Mouse (Mus musculus): ENCODE measurements around the gene Arf3. TPM values are rescaled to one million over a fixed set of nuclear protein-coding genes. Genes with fewer than 3 reads are reported as not detected.

The Arf3 gene
- total and polyA plus RNA-seq, 3 experiments, result 37.4 to 239 (median 140) TPM

- H3K79me2 ChIP-seq (ENCODE audit: control insufficient read depth, insufficient read depth, low read length, poor library complexity), result no peaks in the 10 kb centered on the region
- no peaks in the 10 kb centered on the region; a peak in 1 of 4 replicates for H3K27me3 ChIP-seq (ENCODE audit: control insufficient read depth in 1 of 2, insufficient read depth in 2 of 2, low read length in 2 of 2)
- 0 out of 4 replicates have a peak, but pooled peaks cover 0 to 1% of the 10 kb centered on the region in 2 experiments for H3K4me1 ChIP-seq (ENCODE audit: control insufficient read depth in 1 of 2, insufficient read depth in 2 of 2, low read length in 2 of 2)
- TF ChIP-seq ZNF384 (IDR thresholded peaks at IDR 0.05; ENCODE audit: low read depth, low read length), result no peak
- no peak for TF ChIP-seq TCF12 (IDR thresholded peaks at IDR 0.05; ENCODE audit: low read depth, low read length)
- no peak for TF ChIP-seq BHLHE40 (IDR thresholded peaks at IDR 0.05; ENCODE audit: borderline replicate concordance, low read depth, low read length)
- no peak for TF ChIP-seq MYC (IDR thresholded peaks at IDR 0.05; ENCODE audit: low read depth, low read length)
- TF ChIP-seq MEF2A (IDR thresholded peaks at IDR 0.05; ENCODE audit: extremely low read depth, insufficient replicate concordance, low read depth, low read length, poor library complexity, severe bottlenecking), result no peak
- no peak for TF ChIP-seq TBP (IDR thresholded peaks at IDR 0.05; ENCODE audit: low read depth, low read length)
- TF ChIP-seq USF1 (IDR thresholded peaks at IDR 0.05; ENCODE audit: low read depth, low read length), result no peak
- TF ChIP-seq TAL1 (IDR thresholded peaks at IDR 0.05; ENCODE audit: low read length), result no peak
- no peak for TF ChIP-seq ZC3H11A (IDR thresholded peaks at IDR 0.05; ENCODE audit: low read depth, low read length)
- TF ChIP-seq UBTF (IDR thresholded peaks at IDR 0.05; ENCODE audit: borderline replicate concordance, insufficient read depth, low read depth, low read length), result no peak
- no peak for TF ChIP-seq RCOR1 (IDR thresholded peaks at IDR 0.05; ENCODE audit: low read depth, low read length)
- no peak for TF ChIP-seq HCFC1 (IDR thresholded peaks at IDR 0.05; ENCODE audit: low read depth, low read length)
- no peak for TF ChIP-seq NELFE (IDR thresholded peaks at IDR 0.05; ENCODE audit: low read depth, low read length)
- TF ChIP-seq E2F4 (IDR thresholded peaks at IDR 0.05; ENCODE audit: borderline replicate concordance, low read depth, low read length), result no peak
- TF ChIP-seq MXI1 (IDR thresholded peaks at IDR 0.05; ENCODE audit: low read depth, low read length), result no peak
- no peak for TF ChIP-seq POLR2AphosphoS2 (IDR thresholded peaks at IDR 0.05; ENCODE audit: low read length)
- no peak for TF ChIP-seq SIN3A (IDR thresholded peaks at IDR 0.05; ENCODE audit: low read length)
- TF ChIP-seq ELF1 (IDR thresholded peaks at IDR 0.05; ENCODE audit: low read depth, low read length), result no peak
- no peak overlapping the region for H3K4me3 ChIP-seq (ENCODE audit: control insufficient read depth in 1 of 2, insufficient read depth in 1 of 2, low read depth in 2 of 2, low read length in 2 of 2)
- no peaks in the 10 kb centered on the region for H3K36me3 ChIP-seq (ENCODE audit: control insufficient read depth in 1 of 2, insufficient read depth in 2 of 2, low read length in 2 of 2)
- no peak overlapping the region for H3K9ac ChIP-seq (ENCODE audit: control insufficient read depth, low read depth, low read length, poor library complexity, severe bottlenecking)
- DNase-seq (ENCODE audit: low read depth, low spot score), result no peak
- H3K27ac ChIP-seq (ENCODE audit: control insufficient read depth, low read depth, low read length), result no peak overlapping the region
- H3K9me3 ChIP-seq (replicated peaks; ENCODE audit: insufficient read depth, low read length), result no peaks in the 10 kb centered on the region
Measured at GRCm38 (mm10) chr15:98796803-98797595, 34.0 kb upstream of the Arf3 start.

- Histone ChIP-seq H3K4me3 (ENCODE audit: control insufficient read depth in 1 of 2, insufficient read depth in 1 of 2, low read depth in 2 of 2, low read length in 2 of 2) (no peak overlapping the region), H3K4me1 (ENCODE audit: control insufficient read depth in 1 of 2, insufficient read depth in 2 of 2, low read length in 2 of 2) (peaks cover 0 to 5% of the 10 kb centered on the region in 2 experiments; a peak in 1 of 4 replicates), H3K79me2 (ENCODE audit: control insufficient read depth, insufficient read depth, low read length, poor library complexity) (no peaks in the 10 kb centered on the region), H3K36me3 (ENCODE audit: control insufficient read depth in 1 of 2, insufficient read depth in 2 of 2, low read length in 2 of 2) (no peaks in the 10 kb centered on the region), H3K27ac (ENCODE audit: control insufficient read depth, low read depth, low read length) (no peak overlapping the region), H3K9ac (ENCODE audit: control insufficient read depth, low read depth, low read length, poor library complexity, severe bottlenecking) (no peak overlapping the region), H3K27me3 (ENCODE audit: control insufficient read depth in 1 of 2, insufficient read depth in 2 of 2, low read length in 2 of 2) (no peaks in the 10 kb centered on the region; a peak in 1 of 4 replicates), H3K9me3 (replicated peaks; ENCODE audit: insufficient read depth, low read length) (no peaks in the 10 kb centered on the region)
- no peak for TF ChIP-seq RCOR1 (IDR thresholded peaks at IDR 0.05; ENCODE audit: low read depth, low read length)
- TF ChIP-seq ZKSCAN1 (IDR thresholded peaks at IDR 0.05; ENCODE audit: low read depth, low read length), result no peak
- no peak for TF ChIP-seq POLR2A (IDR thresholded peaks at IDR 0.05; ENCODE audit: control insufficient read depth in 1 of 2, insufficient read depth in 1 of 2, low read depth in 1 of 2, low read length in 2 of 2, poor library complexity in 1 of 2)
- no peak for TF ChIP-seq MXI1 (IDR thresholded peaks at IDR 0.05; ENCODE audit: low read depth, low read length)
- TF ChIP-seq POLR2AphosphoS5 (IDR thresholded peaks at IDR 0.05; ENCODE audit: borderline replicate concordance, low read depth, low read length), result no peak
- no peak for TF ChIP-seq USF1 (IDR thresholded peaks at IDR 0.05; ENCODE audit: low read depth, low read length)
- TF ChIP-seq JUND (IDR thresholded peaks at IDR 0.05; ENCODE audit: low read depth, low read length), result no peak
- TF ChIP-seq HCFC1 (IDR thresholded peaks at IDR 0.05; ENCODE audit: low read depth, low read length), result no peak
- TF ChIP-seq SMC3 (IDR thresholded peaks at IDR 0.05; ENCODE audit: low read depth, low read length), result no peak
- TF ChIP-seq ETS1 (IDR thresholded peaks at IDR 0.05; ENCODE audit: low read depth, low read length), result no peak
- no peak for TF ChIP-seq KAT2A (conservative IDR thresholded peaks at IDR 0.05; ENCODE audit: low read depth, low read length)
- TF ChIP-seq POLR2AphosphoS2 (IDR thresholded peaks at IDR 0.05; ENCODE audit: low read length), result no peak
- no peak for TF ChIP-seq ZNF384 (IDR thresholded peaks at IDR 0.05; ENCODE audit: low read depth, low read length)
- no peak for DNase-seq (ENCODE audit: low read depth, low spot score)
Measured at GRCm38 (mm10) chr15:98793141-98793698, 30.2 kb upstream of the Arf3 start.

All from MEL (cell line).